Comparison of ENCODE assay signal across 11 mouse cellular contexts in the genomic region with DNA sequence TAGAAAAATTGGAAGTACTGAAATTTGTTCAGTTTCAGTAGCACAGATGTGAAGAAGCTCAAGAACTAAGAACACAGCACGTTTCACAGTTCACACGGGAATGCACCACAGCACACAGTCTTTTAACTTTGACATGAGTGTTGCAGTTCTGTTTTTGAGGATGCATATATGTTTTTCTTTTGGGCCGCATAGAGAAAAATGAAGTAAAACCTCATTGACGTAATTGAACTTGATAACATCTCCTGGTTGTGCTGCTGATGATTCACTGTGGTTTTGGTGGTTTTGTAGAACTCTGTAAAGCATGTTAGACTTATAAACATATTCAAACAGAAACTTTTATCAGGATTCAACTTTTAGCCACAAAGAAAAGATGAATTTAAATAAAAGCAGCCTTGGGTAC.
DNase-seq lines count a peak whose midpoint lies in the region; ATAC-seq and TF ChIP-seq lines count a peak whose summit lies in the region.
"Had no signal": no experiment of that assay in that cellular context is flagged by ENCODE, and none has a peak within 500 bp of the region (broad histone marks: within the 10 kb centered on the region; RNA-seq: fewer than 3 reads in every experiment).

No protein-coding gene starts in this region.

- in situ Hi-C loops in Patski (cut with MboI; ENCODE audit: low pct_unique_long_range_greater_than_20kb), result no loop called here

- no peak overlapping the region for H3K4me2 ChIP-seq in liver, embryonic 14.5 days (ENCODE audit: low read depth)
- H3K4me2 ChIP-seq: limb, embryonic 12.5 days had no signal

- TF ChIP-seq CTCF in spleen, adult 2 months (IDR thresholded peaks at IDR 0.05; ENCODE audit: extremely low read depth, insufficient read depth, insufficient read length, insufficient replicate concordance), result no peak
- TF ChIP-seq CTCF in Patski (IDR thresholded peaks at IDR 0.05), result no peak
- TF ChIP-seq CTCF in liver, embryonic 14.5 days (IDR thresholded peaks at IDR 0.05; ENCODE audit: low read depth), result no peak

- peak overlapping the region; percentile 46; the same call in 1 of the 2 replicates for H3K27ac ChIP-seq in spleen, adult 2 months (ENCODE audit: insufficient read depth, low read length)
- H3K27ac ChIP-seq in liver, embryonic 14.5 days, result no peak overlapping the region
- H3K27ac ChIP-seq: limb, embryonic 12.5 days had no signal

- no peak overlapping the region for H3K4me3 ChIP-seq in spleen, adult 2 months (ENCODE audit: extremely low read depth, insufficient read depth, insufficient read length)
- H3K4me3 ChIP-seq in liver, embryonic 14.5 days (ENCODE audit: insufficient read depth in 1 of 2, low read depth in 2 of 2, low read length in 2 of 2), result no peak overlapping the region
- H3K4me3 ChIP-seq: limb, embryonic 12.5 days had no signal

- TF ChIP-seq POLR2A in spleen, adult 2 months (IDR thresholded peaks at IDR 0.05; ENCODE audit: low read depth, low read length), result peak; percentile 29

- no peak for TF ChIP-seq EP300 in liver, embryonic 14.5 days (IDR thresholded peaks at IDR 0.05; ENCODE audit: low read depth)

- no peak overlapping the region for H3K9ac ChIP-seq in liver, embryonic 14.5 days (replicated peaks)
- H3K9ac ChIP-seq: limb, embryonic 12.5 days had no signal

- POLR2A ChIA-PET in Patski (lab: Charles Lee), result no interaction called here

- H3K27me3 ChIP-seq in spleen, adult 2 months (ENCODE audit: control insufficient read depth, insufficient read depth, low read length), result no peaks in the 10 kb centered on the region
- H3K27me3 ChIP-seq in Patski, result no peaks in the 10 kb centered on the region
- no peaks in the 10 kb centered on the region for H3K27me3 ChIP-seq in liver, embryonic 14.5 days (ENCODE audit: control insufficient read depth, insufficient read depth, low read length)
- H3K27me3 ChIP-seq: limb, embryonic 12.5 days had no signal

- no peaks in the 10 kb centered on the region for H3K9me3 ChIP-seq in liver, embryonic 14.5 days (ENCODE audit: control insufficient read depth, low read length)
- H3K9me3 ChIP-seq: limb, embryonic 12.5 days had no signal

- ATAC-seq in Patski, result no peak
- no peak; the same call in 1 of the 2 replicates for ATAC-seq in liver, embryonic 14.5 days (ENCODE audit: insufficient read depth)
- ATAC-seq: forebrain, embryonic 14.5 days had no signal

- H3K4me1 ChIP-seq in spleen, adult 2 months (ENCODE audit: control insufficient read depth, insufficient read depth, insufficient read length), result peaks cover 8% of the 10 kb centered on the region; the same call in 1 of the 2 replicates
- H3K4me1 ChIP-seq in liver, embryonic 14.5 days (replicated peaks; ENCODE audit: control insufficient read depth in 2 of 2, insufficient read depth in 2 of 2, low read length in 1 of 2), result peaks cover 0 to 2% of the 10 kb centered on the region in 2 experiments; a peak in 2 of 4 replicates
- H3K4me1 ChIP-seq: limb, embryonic 12.5 days had no signal

- H3K36me3 ChIP-seq in spleen, adult 2 months (ENCODE audit: control insufficient read depth, insufficient read depth, low read length), result no peaks in the 10 kb centered on the region
- H3K36me3 ChIP-seq in liver, embryonic 14.5 days (replicated peaks; ENCODE audit: control insufficient read depth, insufficient read depth, low read depth), result no peaks in the 10 kb centered on the region
- H3K36me3 ChIP-seq: limb, embryonic 12.5 days had no signal

- CTCF ChIA-PET in Patski (lab: Charles Lee), result no interaction called here

- 5% methylated on average over 4 of the region's 4 CpGs for WGBS in spleen, adult 2 months
- 14% methylated on average over 4 of the region's 4 CpGs for WGBS in liver, embryonic 14.5 days (ENCODE audit: insufficient replicate concordance)

- DNase-seq in spleen, adult 2 months (ENCODE audit: low read depth in 1 of 2, low spot score in 2 of 2), result peak; percentile 19 to 90
- DNase-seq in spleen, postnatal 14 days (ENCODE audit: low spot score in 2 of 2), result no peak
- DNase-seq in Patski (ENCODE audit: low read depth, low spot score), result peak; percentile 12
- peak; percentile 16 to 47 (median 31) for DNase-seq in liver, embryonic 14.5 days (ENCODE audit: low read depth in 3 of 3, low spot score in 3 of 3)
- DNase-seq in thymus, postnatal 25 days, result peak; percentile 20
- no peak for DNase-seq in embryo, embryonic 10.5 days (ENCODE audit: low spot score)
- DNase-seq in cerebellum, adult 9-11 months, result no peak
- DNase-seq in left cerebral cortex, adult 11 months (ENCODE audit: low spot score), result no peak
- DNase-seq: midbrain, embryonic 14.5 days had no signal

Comparison
In these comparisons a context has a peak if more than half of its experiments do, and no peak if none do; other contexts are left out.
1. DNase-seq: peak in spleen, adult 2 months (2 of 2), Patski (single experiment), liver, embryonic 14.5 days (3 of 3) and thymus, postnatal 25 days (single experiment); none in spleen, postnatal 14 days (0 of 2), embryo, embryonic 10.5 days (single experiment), cerebellum, adult 9-11 months (single experiment) and left cerebral cortex, adult 11 months (single experiment).